Mouse (Mus musculus) kidney, embryonic 16.5 days (tissue): ENCODE measurements at regions not wholly inside any gene's neighbourhood (a gene's known extent, or its start where the extent isn't known, plus 50 kb on each side); places are given as distances from the start of the nearest gene placed in this dataset.

Experiments used
- ATAC-seq: fragments of 200-750 bp; cut with Nextera tagmentation; 2 replicates; pipeline ENCODE4 v1.8.0; 2017; ENCODE audit warnings: moderate TSS enrichment; ENCODE audit not compliant: low FRiP score, low TSS enrichment
- H3K27ac ChIP-seq: fragments of 300-500 bp; sonication (generic); 2 replicates; pipeline ENCODE4 v1.5.1; 2014; ENCODE audit warnings: low read length
- H3K27me3 ChIP-seq: fragments of 300-500 bp; sonication (generic); 2 replicates; pipeline ENCODE4 v1.6.1; 2014; ENCODE audit warnings: low read length, control low read depth, mixed read lengths; ENCODE audit not compliant: insufficient read depth
- H3K36me3 ChIP-seq: fragments of 300-500 bp; sonication (generic); 2 replicates; pipeline ENCODE4 v1.6.1; 2014; ENCODE audit warnings: low read length, control low read depth, mixed read lengths; ENCODE audit not compliant: insufficient read depth
- H3K4me1 ChIP-seq: fragments of 300-500 bp; sonication (generic); 2 replicates; pipeline ENCODE4 v1.6.1; 2014; ENCODE audit warnings: low read length, control low read depth, mixed read lengths; ENCODE audit not compliant: insufficient read depth
- H3K4me2 ChIP-seq: fragments of 300-500 bp; sonication (generic); replicated peaks from 2 replicates; pipeline ENCODE4 v1.6.1; 2014; ENCODE audit warnings: low read depth, low read length
- H3K4me3 ChIP-seq: fragments of 300-500 bp; sonication (generic); 2 replicates; pipeline ENCODE4 v1.5.1; 2014; ENCODE audit warnings: mild to moderate bottlenecking, low read length
- H3K9ac ChIP-seq: fragments of 300-500 bp; sonication (generic); replicated peaks from 2 replicates; pipeline ENCODE4 v1.6.1; 2014; ENCODE audit warnings: low read length
- H3K9me3 ChIP-seq: fragments of 300-500 bp; sonication (generic); 2 replicates; pipeline ENCODE4 v1.6.1; 2016; ENCODE audit warnings: low read length, control low read depth
- WGBS: fragments of 180-500 bp; shearing (Covaris S2); extraction: QIAGEN DNeasy Blood & Tissue Kit; methylation state at CpG from one replicate; pipeline ENCODE4 v1.1.7; 2014; 5-methylcytosine and 5-hydroxymethylcytosine counted together

DNA sequence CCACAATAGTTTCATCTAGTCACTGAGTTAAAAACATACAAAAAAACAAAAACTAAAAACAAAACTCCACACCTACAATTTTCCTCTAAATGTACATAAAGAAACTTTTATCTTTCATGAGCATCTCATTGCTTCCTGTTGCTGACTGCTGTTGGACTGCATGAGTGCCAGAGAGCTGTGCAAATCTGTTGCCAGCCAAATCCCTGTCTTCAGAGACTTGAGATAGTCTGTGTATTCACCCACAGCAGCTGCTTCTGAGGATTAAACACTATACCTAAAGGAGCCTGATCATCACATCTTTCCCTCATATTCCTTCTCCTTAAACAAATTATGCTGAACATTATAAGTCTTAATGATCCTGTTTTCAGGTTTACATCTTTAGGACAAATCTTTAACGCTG, 1700.5 kb upstream of the Flrt2 start:
- Histone ChIP-seq H3K9me3 (no peaks in the 10 kb centered on the region), H3K36me3 (no peaks in the 10 kb centered on the region), H3K4me1 (no peaks in the 10 kb centered on the region), H3K4me2 (no peak overlapping the region), H3K4me3 (no peak overlapping the region), H3K27me3 (no peaks in the 10 kb centered on the region), H3K27ac (no peak overlapping the region), H3K9ac (no peak overlapping the region)
- ATAC-seq = no peak
- WGBS = 86% methylated on average over 1 of the region's 1 CpGs

DNA sequence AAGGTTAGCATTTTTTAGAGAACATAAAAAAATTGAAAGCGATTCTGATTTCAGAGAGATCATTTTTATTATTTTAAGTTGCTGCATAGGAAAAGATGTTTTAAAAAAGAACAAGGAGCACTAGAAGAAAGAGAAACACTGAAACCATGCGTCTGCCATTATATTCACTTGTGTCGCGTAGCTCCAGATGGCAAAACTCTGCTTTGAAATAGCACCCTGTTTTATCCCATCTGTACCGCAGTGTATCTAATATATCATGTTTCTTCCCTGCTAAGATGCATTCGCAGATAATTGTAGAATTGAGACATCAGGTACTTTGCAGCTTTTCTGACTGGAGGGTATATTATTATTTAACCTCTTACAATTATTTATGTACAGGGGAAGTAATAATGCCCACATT, 1698.2 kb upstream of the Flrt2 start:
- no peak overlapping the region for H3K4me3 ChIP-seq
- no peaks in the 10 kb centered on the region for H3K4me1 ChIP-seq
- ATAC-seq = no peak
- H3K4me2 ChIP-seq = no peak overlapping the region
- no peaks in the 10 kb centered on the region for H3K36me3 ChIP-seq
- H3K9me3 ChIP-seq = no peaks in the 10 kb centered on the region
- no peaks in the 10 kb centered on the region for H3K27me3 ChIP-seq
- WGBS = 74% methylated on average over 6 of the region's 6 CpGs
- H3K27ac ChIP-seq = no peak overlapping the region
- H3K9ac ChIP-seq = no peak overlapping the region

DNA sequence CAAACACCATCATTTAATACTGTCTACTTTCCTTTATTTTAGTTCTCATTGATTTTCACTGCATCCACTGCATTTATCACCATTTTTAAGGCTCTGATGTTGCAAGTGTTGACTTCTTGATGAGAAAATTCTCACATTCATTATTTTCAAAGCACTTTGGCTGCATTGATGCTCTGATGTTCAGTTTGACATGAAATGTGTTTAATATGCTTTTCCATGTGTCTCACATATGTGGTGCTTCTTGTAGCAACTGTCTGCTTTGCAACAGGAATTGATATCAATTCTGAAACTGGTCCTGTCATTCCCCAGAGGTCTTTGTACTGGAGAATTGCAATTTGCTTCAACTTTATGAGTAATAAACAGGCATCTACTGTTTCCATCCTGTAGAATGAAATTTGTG, 1676.1 kb upstream of the Flrt2 start:
- Histone ChIP-seq H3K9me3 (no peaks in the 10 kb centered on the region), H3K27me3 (no peaks in the 10 kb centered on the region), H3K4me1 (no peaks in the 10 kb centered on the region), H3K9ac (no peak overlapping the region), H3K4me3 (no peak overlapping the region), H3K4me2 (no peak overlapping the region), H3K27ac (no peak overlapping the region), H3K36me3 (no peaks in the 10 kb centered on the region)
- no peak for ATAC-seq

DNA sequence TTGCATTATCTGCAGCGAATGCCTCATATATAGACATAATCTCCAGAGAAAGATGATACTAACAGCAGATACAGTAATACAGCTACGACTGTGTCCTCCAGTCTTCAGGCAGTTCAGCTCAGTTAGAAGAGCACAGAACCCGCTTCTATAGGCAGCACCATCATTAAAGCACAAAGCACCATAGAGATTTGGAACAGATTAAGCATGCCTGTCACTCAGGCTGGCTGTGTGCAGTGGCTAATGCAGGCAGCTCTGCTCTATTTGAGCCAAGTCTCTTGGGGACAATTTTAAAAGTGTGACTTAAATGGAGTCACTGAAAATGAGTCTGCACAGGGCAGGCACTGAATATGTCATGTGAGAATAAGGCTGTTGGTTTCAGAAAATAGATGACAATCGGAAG, 1660.7 kb upstream of the Flrt2 start:
- H3K9ac ChIP-seq = no peak overlapping the region
- H3K4me2 ChIP-seq = no peak overlapping the region
- no peak overlapping the region for H3K4me3 ChIP-seq
- H3K27ac ChIP-seq = no peak overlapping the region
- no peaks in the 10 kb centered on the region for H3K36me3 ChIP-seq
- no peaks in the 10 kb centered on the region for H3K4me1 ChIP-seq
- H3K27me3 ChIP-seq = no peaks in the 10 kb centered on the region
- ATAC-seq = no peak
- 67% methylated on average over 4 of the region's 4 CpGs for WGBS
- H3K9me3 ChIP-seq = no peaks in the 10 kb centered on the region

DNA sequence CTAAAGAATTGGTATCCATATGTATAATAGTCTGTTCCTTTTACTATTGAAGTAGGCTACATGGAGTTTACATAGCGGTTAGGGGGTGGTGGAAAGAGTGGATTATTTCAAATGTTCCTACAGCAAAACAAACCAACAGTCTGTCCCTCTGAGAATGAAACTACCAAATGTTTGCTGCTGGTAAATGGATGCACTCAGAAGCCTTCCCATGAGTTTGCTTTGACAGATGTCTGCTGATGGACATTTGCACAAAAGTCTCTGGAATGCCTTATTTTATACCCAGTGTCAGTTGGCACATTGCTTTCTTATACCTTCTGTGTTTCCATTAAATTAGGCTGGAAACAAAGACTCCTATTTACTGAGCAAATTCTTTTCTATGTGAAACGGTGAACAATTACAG, 1644.1 kb upstream of the Flrt2 start:
- no peak overlapping the region for H3K4me3 ChIP-seq
- whole genome bisulfite sequencing = 85% methylated on average over 2 of the region's 2 CpGs
- H3K4me2 ChIP-seq = no peak overlapping the region
- no peak overlapping the region for H3K27ac ChIP-seq
- H3K9ac ChIP-seq = no peak overlapping the region
- H3K9me3 ChIP-seq = no peaks in the 10 kb centered on the region
- H3K27me3 ChIP-seq = no peaks in the 10 kb centered on the region
- no peaks in the 10 kb centered on the region for H3K4me1 ChIP-seq
- H3K36me3 ChIP-seq = no peaks in the 10 kb centered on the region
- ATAC-seq = no peak

DNA sequence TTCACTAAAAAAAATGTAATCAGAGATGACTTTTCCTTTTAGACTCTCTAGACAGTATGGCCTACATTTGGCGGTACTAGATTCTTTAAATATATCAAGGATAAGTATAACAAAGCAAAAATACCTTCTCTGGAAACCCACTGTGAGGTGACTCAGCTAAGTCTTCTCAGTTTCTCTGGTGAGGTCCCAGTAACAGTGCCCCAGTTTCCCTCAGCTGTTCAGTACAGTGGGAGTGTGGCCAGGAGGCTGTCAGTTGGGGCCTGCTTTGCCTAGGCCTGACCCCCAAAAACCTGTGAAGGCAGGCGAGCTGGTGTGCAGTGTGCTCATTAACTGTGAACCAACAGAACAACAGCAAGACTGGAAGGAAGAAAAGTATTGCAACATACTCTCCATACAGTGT, 1634.3 kb upstream of the Flrt2 start:
- Histone ChIP-seq H3K27ac (no peak overlapping the region), H3K9ac (no peak overlapping the region), H3K4me2 (no peak overlapping the region), H3K27me3 (no peaks in the 10 kb centered on the region), H3K9me3 (no peaks in the 10 kb centered on the region), H3K4me3 (no peak overlapping the region), H3K4me1 (no peaks in the 10 kb centered on the region), H3K36me3 (no peaks in the 10 kb centered on the region)
- 92% methylated on average over 2 of the region's 2 CpGs for WGBS
- no peak for ATAC-seq

DNA sequence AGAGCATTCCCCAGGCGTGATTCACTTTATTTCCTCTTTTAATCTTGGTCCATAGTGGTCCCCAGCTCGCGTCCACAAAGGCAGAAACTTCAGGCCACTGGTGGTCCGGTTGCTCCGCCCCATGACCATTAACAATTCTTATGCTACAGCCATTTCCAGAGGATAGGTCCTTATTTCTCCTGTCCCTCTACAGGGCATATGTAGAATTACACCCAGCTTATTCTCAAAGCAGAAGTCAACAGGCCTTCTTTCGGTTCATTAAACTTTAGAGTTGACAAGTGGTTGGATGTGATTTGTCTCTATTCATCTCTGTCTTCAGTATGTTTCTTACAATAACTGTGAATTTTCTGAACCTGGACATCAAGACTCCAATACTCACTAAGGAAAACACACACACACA, 1632.4 kb upstream of the Flrt2 start:
- Histone ChIP-seq H3K9ac (no peak overlapping the region), H3K27me3 (no peaks in the 10 kb centered on the region), H3K9me3 (no peaks in the 10 kb centered on the region), H3K4me2 (no peak overlapping the region), H3K36me3 (no peaks in the 10 kb centered on the region), H3K27ac (no peak overlapping the region), H3K4me3 (no peak overlapping the region), H3K4me1 (no peaks in the 10 kb centered on the region)
- no peak for ATAC-seq
- 89% methylated on average over 6 of the region's 6 CpGs for WGBS

DNA sequence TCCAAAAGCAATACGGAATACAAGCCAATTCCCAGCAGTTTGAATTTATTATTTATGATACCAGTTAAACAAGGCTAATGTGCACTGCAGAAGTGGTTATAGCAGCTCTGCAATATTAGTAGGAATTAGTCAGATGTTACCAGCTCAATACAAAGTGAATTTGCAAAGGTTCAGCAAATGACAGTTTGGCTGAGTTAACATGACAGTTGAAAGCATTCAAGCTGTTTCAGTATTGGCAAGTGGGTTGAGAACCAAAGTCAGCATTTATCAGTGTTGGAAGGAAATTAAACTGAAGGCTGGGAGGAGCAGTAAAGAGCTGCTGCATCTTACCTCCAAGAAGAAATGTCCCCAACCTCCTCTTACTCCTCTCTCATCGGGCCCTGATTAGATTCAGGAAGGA, 1631.7 kb upstream of the Flrt2 start:
- Histone ChIP-seq H3K27me3 (no peaks in the 10 kb centered on the region), H3K4me1 (no peaks in the 10 kb centered on the region), H3K27ac (no peak overlapping the region), H3K4me3 (no peak overlapping the region), H3K36me3 (no peaks in the 10 kb centered on the region), H3K9ac (no peak overlapping the region), H3K9me3 (no peaks in the 10 kb centered on the region), H3K4me2 (no peak overlapping the region)
- ATAC-seq = no peak
- 68% methylated on average over 2 of the region's 2 CpGs for WGBS

DNA sequence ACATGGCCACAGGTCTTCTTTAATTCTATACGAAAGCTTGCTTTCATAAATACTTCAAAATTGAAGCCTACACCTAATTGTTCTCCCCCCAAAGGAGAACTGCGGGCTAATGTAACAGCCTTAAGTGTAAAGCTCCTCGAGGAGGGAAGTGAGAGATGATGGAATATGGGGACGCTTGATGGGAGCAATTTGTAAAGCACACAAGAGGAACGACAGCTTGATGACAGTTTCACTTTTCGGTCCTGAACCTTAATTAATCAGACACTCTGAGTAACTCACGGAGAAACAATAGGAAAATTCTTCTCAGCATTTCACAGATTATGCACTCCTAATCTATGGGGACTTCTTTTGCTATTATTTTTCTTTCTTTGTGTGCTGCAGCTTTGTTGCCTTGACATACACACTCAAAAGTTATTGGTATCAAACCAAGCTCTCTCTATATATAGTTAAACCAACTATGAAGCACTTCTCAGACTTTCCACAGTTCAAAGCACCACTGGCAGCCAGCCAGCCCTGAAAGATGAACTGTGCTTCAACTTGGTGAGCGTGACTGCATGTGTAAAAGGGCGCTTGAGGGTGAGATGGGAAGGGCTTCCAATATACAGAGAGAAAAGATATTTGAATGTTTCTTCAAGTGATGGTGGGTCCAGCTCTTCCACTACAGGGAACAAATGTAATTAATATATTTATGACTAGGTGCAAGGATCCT, 1625.4 kb upstream of the Flrt2 start:
- Histone ChIP-seq H3K4me1 (peaks cover 7% of the 10 kb centered on the region), H3K4me2 (peak overlapping the region; percentile 11; the same call in 1 of the 2 replicates), H3K4me3 (no peak overlapping the region), H3K36me3 (no peaks in the 10 kb centered on the region), H3K27ac (no peak overlapping the region), H3K9me3 (no peaks in the 10 kb centered on the region), H3K27me3 (no peaks in the 10 kb centered on the region), H3K9ac (no peak overlapping the region)
- 18% methylated on average over 9 of the region's 9 CpGs for WGBS
- peak; percentile 87 for ATAC-seq

DNA sequence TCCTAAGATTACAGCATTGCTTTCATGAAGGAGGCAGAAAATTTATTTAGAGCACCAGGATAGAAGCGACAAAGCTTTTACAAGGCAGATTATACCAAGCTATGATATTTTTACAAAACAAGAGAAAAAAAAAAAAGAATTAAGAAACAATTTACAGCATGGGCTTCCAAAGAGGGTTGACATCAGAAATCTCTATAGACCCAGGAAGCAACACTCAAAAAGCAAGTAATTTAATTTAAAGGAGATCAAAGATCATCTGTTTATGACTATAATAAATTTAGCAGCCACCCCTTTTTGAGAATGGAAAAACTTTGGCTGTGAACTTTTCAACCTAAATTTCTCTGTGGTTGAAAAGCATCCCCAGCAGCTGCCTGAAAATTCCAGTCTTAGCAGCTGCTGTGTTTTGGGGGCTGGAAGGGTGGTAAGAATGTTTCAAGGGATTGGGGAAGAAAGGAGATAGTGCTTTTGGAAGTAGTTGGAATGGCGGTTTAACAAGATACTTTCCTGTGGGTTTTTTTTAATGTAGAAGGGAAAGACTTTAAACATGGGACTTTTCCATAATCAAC, 1621.0 kb upstream of the Flrt2 start:
- Histone ChIP-seq H3K9me3 (no peaks in the 10 kb centered on the region), H3K27ac (no peak overlapping the region)
- ATAC-seq = peak; percentile 73

More for the DNA sequence above, 1621.0 kb upstream of the Flrt2 start:
- Histone ChIP-seq H3K4me3 (no peak overlapping the region), H3K9ac (no peak overlapping the region), H3K36me3 (no peaks in the 10 kb centered on the region), H3K27me3 (no peaks in the 10 kb centered on the region), H3K4me1 (peaks cover 7% of the 10 kb centered on the region), H3K4me2 (no peak overlapping the region)
- 61% methylated on average over 2 of the region's 2 CpGs for WGBS
